Mouse (Mus musculus): ENCODE results near the gene Atp6v1b1.

DNA sequence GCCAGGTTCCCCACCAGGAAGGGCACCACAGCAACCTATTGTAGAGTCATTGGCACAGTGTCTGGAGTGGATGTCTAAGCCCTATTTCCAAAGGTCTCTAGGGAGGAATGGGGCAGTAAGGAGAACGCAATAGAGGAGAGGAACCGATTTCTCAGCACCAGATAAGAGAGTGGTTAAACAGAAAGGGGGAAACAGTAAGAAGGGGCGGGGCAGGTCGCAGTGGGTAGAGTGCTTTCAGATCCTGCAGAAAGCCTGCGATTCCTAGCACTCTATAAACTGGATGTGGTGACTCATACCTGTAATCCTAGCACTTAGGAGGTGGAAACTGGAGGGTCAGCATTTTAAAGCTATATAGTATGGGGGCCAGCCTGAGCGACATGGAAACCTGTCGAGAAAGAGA, 46.1 kb upstream of the Atp6v1b1 start:
- TF ChIP-seq CTCF (IDR thresholded peaks at IDR 0.05; ENCODE audit: control insufficient read depth, insufficient read depth, low read length): no peak
- no peak for TF ChIP-seq POLR2A (IDR thresholded peaks at IDR 0.05; ENCODE audit: borderline replicate concordance, control insufficient read depth, low read depth, low read length)

Data from bone marrow, adult 2 months (tissue).